Mouse (Mus musculus): Measurements from ENCODE around the gene Rapgef5. TPM values are rescaled to one million over a fixed set of nuclear protein-coding genes. Genes with fewer than 3 reads are reported as not detected.

The Rapgef5 gene
- total RNA-seq, 1 experiment: 9.9 TPM

DNA sequence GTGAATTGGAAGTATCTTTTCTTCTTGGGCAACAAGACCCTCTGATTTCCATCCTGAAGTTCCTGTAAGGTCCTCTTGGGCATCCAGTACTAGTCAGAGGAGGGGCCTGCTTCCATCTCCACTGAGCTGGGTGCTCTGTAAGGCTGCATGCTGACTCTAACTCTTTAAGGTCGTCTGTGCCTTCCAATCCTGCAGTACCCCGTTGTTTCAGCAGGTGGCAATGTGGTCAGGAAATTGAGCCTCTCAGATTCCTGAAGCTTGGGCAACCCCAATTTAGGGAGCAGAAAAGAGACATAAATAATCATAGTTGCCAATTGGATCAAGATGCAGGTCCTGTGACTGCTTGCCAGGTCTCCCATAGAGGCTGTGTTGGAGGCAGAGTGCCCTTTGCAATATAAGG is 256.4 kb downstream of the Rapgef5 start:
- H3K27ac ChIP-seq (ENCODE audit: insufficient read depth, low read depth, low read length, poor library complexity, severe bottlenecking): no peak overlapping the region
- H3K9ac ChIP-seq (ENCODE audit: insufficient read depth, low read depth, low read length, poor library complexity, severe bottlenecking): no peak overlapping the region
- peak; percentile 62 for DNase-seq (ENCODE audit: low read depth, low spot score)
- no peaks in the 10 kb centered on the region for H3K9me3 ChIP-seq (ENCODE audit: control insufficient read depth, insufficient read depth, low read depth, low read length)
- no peak overlapping the region for H3K4me3 ChIP-seq (ENCODE audit: insufficient read depth in 1 of 2, low read depth in 1 of 2, low read length in 2 of 2, poor library complexity in 1 of 2, severe bottlenecking in 1 of 2)
- in situ Hi-C loops (cut with MboI; ENCODE audit: low sequenced_read_pairs in 2 of 2, unreplicated experiment in 2 of 2): loop anchor here in 1 of 2 experiments (25.0 kb wide), 2 partner anchors 185 to 360 kb away; no protein-coding TSS in a partner anchor
- TF ChIP-seq MAFK (IDR thresholded peaks at IDR 0.05; ENCODE audit: insufficient read depth, low read depth, low read length) (no peak), ZC3H11A (IDR thresholded peaks at IDR 0.05; ENCODE audit: borderline replicate concordance, low read depth, low read length) (peak; percentile 59; the same call in 1 of the 2 replicates)
- no peaks in the 10 kb centered on the region for H3K36me3 ChIP-seq (ENCODE audit: control insufficient read depth, insufficient read depth, low read length, poor library complexity, severe bottlenecking)
- H3K4me1 ChIP-seq (ENCODE audit: control insufficient read depth in 2 of 2, insufficient read depth in 2 of 2, low read length in 2 of 2, poor library complexity in 1 of 2): no peaks in the 10 kb centered on the region; a peak in 1 of 4 replicates

DNA sequence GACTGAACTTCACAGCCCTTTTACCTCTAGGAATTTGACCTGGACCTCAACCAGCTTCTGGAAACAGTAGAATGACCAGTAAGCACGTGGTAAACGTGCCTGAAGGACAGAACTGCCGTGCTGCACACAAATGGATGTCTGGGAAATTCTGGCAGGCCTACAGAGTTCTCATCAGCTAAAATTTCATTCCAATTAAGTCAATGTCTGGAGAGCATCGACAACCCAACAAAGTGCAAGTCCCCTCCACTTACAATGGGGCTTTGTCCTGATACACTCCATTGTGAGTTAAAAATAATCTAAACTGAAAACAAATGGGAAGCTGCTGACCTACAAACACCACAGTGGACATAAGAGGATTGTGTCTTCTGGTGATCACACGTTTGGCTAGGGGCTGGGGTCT is 260.6 kb downstream of the Rapgef5 start:
- no peak for DNase-seq (ENCODE audit: low read depth, low spot score)
- no peaks in the 10 kb centered on the region for H3K36me3 ChIP-seq (ENCODE audit: control insufficient read depth, insufficient read depth, low read length, poor library complexity, severe bottlenecking)
- no peak overlapping the region for H3K27ac ChIP-seq (ENCODE audit: insufficient read depth, low read depth, low read length, poor library complexity, severe bottlenecking)

DNA sequence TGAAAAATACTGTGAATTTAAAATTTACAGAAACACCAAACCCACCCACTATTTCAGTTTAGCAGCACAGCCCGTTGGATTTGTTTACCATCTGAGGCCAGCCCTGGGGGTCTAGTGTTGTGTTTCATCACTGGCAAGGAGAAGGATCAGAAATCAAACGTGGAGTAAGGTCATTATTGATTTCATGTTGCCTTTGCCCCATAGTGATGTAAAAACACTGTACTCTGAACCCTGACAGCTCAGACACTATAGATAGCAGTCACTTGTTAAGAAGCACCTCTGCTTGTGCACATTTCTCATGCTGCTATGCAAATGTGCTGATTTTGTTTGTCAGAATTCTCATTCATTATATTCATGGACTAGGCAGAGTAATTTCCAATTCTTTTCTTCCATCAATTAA is 265.1 kb downstream of the Rapgef5 start:
- no peak overlapping the region for H3K4me3 ChIP-seq (ENCODE audit: insufficient read depth in 1 of 2, low read depth in 1 of 2, low read length in 2 of 2, poor library complexity in 1 of 2, severe bottlenecking in 1 of 2)
- no peak for TF ChIP-seq HCFC1 (IDR thresholded peaks at IDR 0.05; ENCODE audit: borderline replicate concordance, insufficient read depth, low read length)
- TF ChIP-seq ZNF384 (IDR thresholded peaks at IDR 0.05; ENCODE audit: low read depth, low read length): no peak
- no peak for TF ChIP-seq MAFK (IDR thresholded peaks at IDR 0.05; ENCODE audit: insufficient read depth, low read depth, low read length)
- TF ChIP-seq ZC3H11A (IDR thresholded peaks at IDR 0.05; ENCODE audit: borderline replicate concordance, low read depth, low read length): no peak
- TF ChIP-seq CHD2 (IDR thresholded peaks at IDR 0.05; ENCODE audit: low read depth, low read length): no peak
- DNase-seq (ENCODE audit: low read depth, low spot score): no peak
- no peak overlapping the region for H3K9ac ChIP-seq (ENCODE audit: insufficient read depth, low read depth, low read length, poor library complexity, severe bottlenecking)
- in situ Hi-C loops (cut with MboI; ENCODE audit: low sequenced_read_pairs in 2 of 2, unreplicated experiment in 2 of 2): no loop called here
- no peaks in the 10 kb centered on the region for H3K36me3 ChIP-seq (ENCODE audit: control insufficient read depth, insufficient read depth, low read length, poor library complexity, severe bottlenecking)
- no peak overlapping the region for H3K27ac ChIP-seq (ENCODE audit: insufficient read depth, low read depth, low read length, poor library complexity, severe bottlenecking)
- H3K9me3 ChIP-seq (ENCODE audit: control insufficient read depth, insufficient read depth, low read depth, low read length): no peaks in the 10 kb centered on the region
- H3K4me1 ChIP-seq (ENCODE audit: control insufficient read depth in 2 of 2, insufficient read depth in 2 of 2, low read length in 2 of 2, poor library complexity in 1 of 2): no peaks in the 10 kb centered on the region

More for the DNA sequence above, 260.6 kb downstream of the Rapgef5 start:
- H3K4me1 ChIP-seq (ENCODE audit: control insufficient read depth in 2 of 2, insufficient read depth in 2 of 2, low read length in 2 of 2, poor library complexity in 1 of 2): no peaks in the 10 kb centered on the region
- TF ChIP-seq HCFC1 (IDR thresholded peaks at IDR 0.05; ENCODE audit: borderline replicate concordance, insufficient read depth, low read length) (no peak), ZC3H11A (IDR thresholded peaks at IDR 0.05; ENCODE audit: borderline replicate concordance, low read depth, low read length) (no peak), CHD2 (IDR thresholded peaks at IDR 0.05; ENCODE audit: low read depth, low read length) (no peak), MAFK (IDR thresholded peaks at IDR 0.05; ENCODE audit: insufficient read depth, low read depth, low read length) (no peak), ZNF384 (IDR thresholded peaks at IDR 0.05; ENCODE audit: low read depth, low read length) (no peak)
- no peak overlapping the region for H3K4me3 ChIP-seq (ENCODE audit: insufficient read depth in 1 of 2, low read depth in 1 of 2, low read length in 2 of 2, poor library complexity in 1 of 2, severe bottlenecking in 1 of 2)
- no peaks in the 10 kb centered on the region for H3K9me3 ChIP-seq (ENCODE audit: control insufficient read depth, insufficient read depth, low read depth, low read length)
- in situ Hi-C loops (cut with MboI; ENCODE audit: low sequenced_read_pairs in 2 of 2, unreplicated experiment in 2 of 2): no loop called here
- no peak overlapping the region for H3K9ac ChIP-seq (ENCODE audit: insufficient read depth, low read depth, low read length, poor library complexity, severe bottlenecking)

DNA sequence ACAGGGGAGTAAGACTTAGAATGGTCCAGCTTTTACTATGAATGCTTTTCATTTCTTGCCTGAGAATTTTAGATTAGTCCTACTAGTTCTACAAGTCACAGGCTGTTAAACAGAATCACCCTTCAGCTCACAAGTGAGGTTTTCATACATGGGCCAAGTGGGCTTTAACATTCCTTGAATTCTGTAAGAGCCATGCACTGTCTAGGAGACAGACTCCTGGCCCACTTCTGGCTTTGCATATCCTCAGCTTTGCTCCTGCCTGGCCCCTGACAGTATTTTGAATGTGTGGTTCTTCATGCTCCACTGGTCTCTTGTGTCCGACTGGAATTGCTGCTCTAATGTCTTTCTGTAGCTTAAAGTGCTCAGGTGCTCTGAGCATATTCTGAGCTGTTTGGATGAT is 267.1 kb downstream of the Rapgef5 start:
- in situ Hi-C loops (cut with MboI; ENCODE audit: low sequenced_read_pairs in 2 of 2, unreplicated experiment in 2 of 2): no loop called here
- H3K27ac ChIP-seq (ENCODE audit: insufficient read depth, low read depth, low read length, poor library complexity, severe bottlenecking): no peak overlapping the region
- TF ChIP-seq ZNF384 (IDR thresholded peaks at IDR 0.05; ENCODE audit: low read depth, low read length) (no peak), CHD2 (IDR thresholded peaks at IDR 0.05; ENCODE audit: low read depth, low read length) (no peak), MAFK (IDR thresholded peaks at IDR 0.05; ENCODE audit: insufficient read depth, low read depth, low read length) (no peak), ZC3H11A (IDR thresholded peaks at IDR 0.05; ENCODE audit: borderline replicate concordance, low read depth, low read length) (no peak), HCFC1 (IDR thresholded peaks at IDR 0.05; ENCODE audit: borderline replicate concordance, insufficient read depth, low read length) (no peak)
- H3K9ac ChIP-seq (ENCODE audit: insufficient read depth, low read depth, low read length, poor library complexity, severe bottlenecking): no peak overlapping the region
- H3K36me3 ChIP-seq (ENCODE audit: control insufficient read depth, insufficient read depth, low read length, poor library complexity, severe bottlenecking): no peaks in the 10 kb centered on the region
- no peak overlapping the region for H3K4me3 ChIP-seq (ENCODE audit: insufficient read depth in 1 of 2, low read depth in 1 of 2, low read length in 2 of 2, poor library complexity in 1 of 2, severe bottlenecking in 1 of 2)
- H3K4me1 ChIP-seq (ENCODE audit: control insufficient read depth in 2 of 2, insufficient read depth in 2 of 2, low read length in 2 of 2, poor library complexity in 1 of 2): peaks cover 0 to 5% of the 10 kb centered on the region in 2 experiments; a peak in 1 of 4 replicates
- H3K9me3 ChIP-seq (ENCODE audit: control insufficient read depth, insufficient read depth, low read depth, low read length): no peaks in the 10 kb centered on the region
- no peak for DNase-seq (ENCODE audit: low read depth, low spot score)

DNA sequence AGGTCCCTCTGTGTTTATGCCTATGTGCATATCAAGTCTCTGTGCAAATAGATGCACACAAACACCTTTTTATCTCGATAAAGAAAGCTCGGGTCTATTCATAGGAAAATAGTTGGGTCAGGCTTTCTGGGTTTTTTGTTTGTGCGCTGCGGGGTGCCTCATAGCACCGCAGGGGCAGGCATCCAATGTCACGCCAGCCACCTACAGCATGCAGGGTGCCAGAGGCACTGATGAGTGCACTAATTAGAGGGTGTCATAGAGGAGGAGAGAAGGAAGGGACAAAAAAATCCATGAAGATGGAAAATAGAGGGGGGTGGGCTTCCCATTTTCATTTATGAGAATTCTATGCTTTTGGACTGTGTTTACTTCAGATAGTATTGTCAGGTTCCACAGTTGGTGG is 270.3 kb downstream of the Rapgef5 start:
- no peak for DNase-seq (ENCODE audit: low read depth, low spot score)
- in situ Hi-C loops (cut with MboI; ENCODE audit: low sequenced_read_pairs in 2 of 2, unreplicated experiment in 2 of 2): no loop called here
- H3K4me3 ChIP-seq (ENCODE audit: insufficient read depth in 1 of 2, low read depth in 1 of 2, low read length in 2 of 2, poor library complexity in 1 of 2, severe bottlenecking in 1 of 2): no peak overlapping the region
- H3K9me3 ChIP-seq (ENCODE audit: control insufficient read depth, insufficient read depth, low read depth, low read length): no peaks in the 10 kb centered on the region
- no peak for TF ChIP-seq ZNF384 (IDR thresholded peaks at IDR 0.05; ENCODE audit: low read depth, low read length)
- TF ChIP-seq CHD2 (IDR thresholded peaks at IDR 0.05; ENCODE audit: low read depth, low read length): no peak
- TF ChIP-seq MAFK (IDR thresholded peaks at IDR 0.05; ENCODE audit: insufficient read depth, low read depth, low read length): no peak
- TF ChIP-seq ZC3H11A (IDR thresholded peaks at IDR 0.05; ENCODE audit: borderline replicate concordance, low read depth, low read length): no peak
- no peak for TF ChIP-seq HCFC1 (IDR thresholded peaks at IDR 0.05; ENCODE audit: borderline replicate concordance, insufficient read depth, low read length)
- no peak overlapping the region for H3K9ac ChIP-seq (ENCODE audit: insufficient read depth, low read depth, low read length, poor library complexity, severe bottlenecking)
- no peaks in the 10 kb centered on the region for H3K36me3 ChIP-seq (ENCODE audit: control insufficient read depth, insufficient read depth, low read length, poor library complexity, severe bottlenecking)
- peaks cover 0 to 5% of the 10 kb centered on the region in 2 experiments; a peak in 1 of 4 replicates for H3K4me1 ChIP-seq (ENCODE audit: control insufficient read depth in 2 of 2, insufficient read depth in 2 of 2, low read length in 2 of 2, poor library complexity in 1 of 2)
- H3K27ac ChIP-seq (ENCODE audit: insufficient read depth, low read depth, low read length, poor library complexity, severe bottlenecking): no peak overlapping the region
